Mouse (Mus musculus): ENCODE measurements around the gene Ptpn11. TPM values are rescaled to one million over a fixed set of nuclear protein-coding genes. Genes with fewer than 3 reads are reported as not detected.

Gene Ptpn11
- polyA plus RNA-seq, 1 experiment: 20.0 TPM

GRCm38 (mm10) chr5:121142431-121143119, 48.6 kb downstream of the Ptpn11 start:
- DNase-seq (ENCODE audit: low read depth, low spot score): no peak
- 90% methylated on average over 14 of the region's 14 CpGs for WGBS

GRCm38 (mm10) chr5:121140276-121140675, 50.9 kb downstream of the Ptpn11 start:
- DNase-seq (ENCODE audit: low read depth, low spot score): no peak
- WGBS: 80% methylated on average over 7 of the region's 7 CpGs

GRCm38 (mm10) chr5:121137125-121137524, 54.1 kb downstream of the Ptpn11 start:
- no peak for DNase-seq (ENCODE audit: low read depth, low spot score)
- WGBS: 97% methylated on average over 8 of the region's 8 CpGs

GRCm38 (mm10) chr5:121131801-121132200, 59.4 kb downstream of the Ptpn11 start:
- no peak for DNase-seq (ENCODE audit: low read depth, low spot score)
- 88% methylated on average over 3 of the region's 3 CpGs for WGBS

- no peak for DNase-seq (ENCODE audit: low read depth, low spot score)
These were observed 61.9 kb downstream of the Ptpn11 start for GRCm38 (mm10) chr5:121129254-121129653.

GRCm38 (mm10) chr5:121126051-121126450, 65.1 kb downstream of the Ptpn11 start:
- 79% methylated on average over 2 of the region's 2 CpGs for WGBS

More at GRCm38 (mm10) chr5:121129254-121129653, 61.9 kb downstream of the Ptpn11 start:
- WGBS: 95% methylated on average over 5 of the region's 5 CpGs

GRCm38 (mm10) chr5:121125563-121125962, 65.6 kb downstream of the Ptpn11 start:
- WGBS: 86% methylated on average over 14 of the region's 14 CpGs
- DNase-seq (ENCODE audit: low read depth, low spot score): no peak

More at GRCm38 (mm10) chr5:121126051-121126450, 65.1 kb downstream of the Ptpn11 start:
- DNase-seq (ENCODE audit: low read depth, low spot score): no peak

GRCm38 (mm10) chr5:121124208-121125185, 66.7 kb downstream of the Ptpn11 start:
- no peak for DNase-seq (ENCODE audit: low read depth, low spot score)
- 41% methylated on average over 5 of the region's 5 CpGs for WGBS

- 48% methylated on average over 5 of the region's 5 CpGs for WGBS
- no peak for DNase-seq (ENCODE audit: low read depth, low spot score)
These were observed 67.8 kb downstream of the Ptpn11 start for GRCm38 (mm10) chr5:121123399-121123798.

- 67% methylated on average over 3 of the region's 3 CpGs for WGBS
- DNase-seq (ENCODE audit: low read depth, low spot score): no peak
These were observed 68.6 kb downstream of the Ptpn11 start for GRCm38 (mm10) chr5:121122577-121122976.

GRCm38 (mm10) chr5:121122036-121122435, 69.2 kb downstream of the Ptpn11 start:
- no peak for DNase-seq (ENCODE audit: low read depth, low spot score)
- 96% methylated on average over 3 of the region's 3 CpGs for WGBS

GRCm38 (mm10) chr5:121119331-121120034, 71.7 kb downstream of the Ptpn11 start:
- 65% methylated on average over 13 of the region's 13 CpGs for WGBS
- DNase-seq (ENCODE audit: low read depth, low spot score): no peak

- 16% methylated on average over 4 of the region's 4 CpGs for WGBS
- no peak for DNase-seq (ENCODE audit: low read depth, low spot score)
These were observed 72.9 kb downstream of the Ptpn11 start for GRCm38 (mm10) chr5:121118345-121118744.

- WGBS: 70% methylated on average over 3 of the region's 3 CpGs
- DNase-seq (ENCODE audit: low read depth, low spot score): no peak
These were observed 74.3 kb downstream of the Ptpn11 start for GRCm38 (mm10) chr5:121116941-121117340.

GRCm38 (mm10) chr5:121115391-121116157, 75.6 kb downstream of the Ptpn11 start:
- 70% methylated on average over 8 of the region's 8 CpGs for WGBS
- DNase-seq (ENCODE audit: low read depth, low spot score): no peak

- 48% methylated on average over 14 of the region's 14 CpGs for WGBS
- no peak for DNase-seq (ENCODE audit: low read depth, low spot score)
These were observed 77.0 kb downstream of the Ptpn11 start for GRCm38 (mm10) chr5:121114151-121114550.

- WGBS: 68% methylated on average over 5 of the region's 5 CpGs
- DNase-seq (ENCODE audit: low read depth, low spot score): no peak
These were observed 78.8 kb downstream of the Ptpn11 start for GRCm38 (mm10) chr5:121112390-121112789.

GRCm38 (mm10) chr5:121111106-121111915, 79.9 kb downstream of the Ptpn11 start:
- 87% methylated on average over 18 of the region's 18 CpGs for WGBS
- no peak for DNase-seq (ENCODE audit: low read depth, low spot score)

Measured in large intestine, adult 2 months (tissue).